Mouse (Mus musculus) adrenal gland, adult 18-20 months (tissue): ENCODE results near the gene Tmem214. TPM values are rescaled to one million over a fixed set of nuclear protein-coding genes. Genes with fewer than 3 reads are reported as not detected.
"Not testable (repeated sequence)": the region's sequence is repeated elsewhere in the genome, so short reads cannot be mapped to it uniquely, and the experiment has no call there.

Experiments
- DNase-seq, 2 experiments: peaks; one replicate each; pipeline ENCODE4 v3.0.0; 2021 to 2022; ENCODE audit warnings: low spot score in 2 of 2
- total RNA-seq, 2 experiments: library from RNA; stranded (reverse); gene quantifications; 1 replicate in 1 of 2; 2 replicates in 1 of 2; pipeline ENCODE4 v1.2.3; 2021

Gene Tmem214
- total RNA-seq, 2 experiments from 2014 or later = 54.0 to 57.3 TPM

- DNase-seq = no peak
Observed at GRCm38 (mm10) chr5:30874365-30874764, 6.6 kb downstream of the Tmem214 start.

- DNase-seq = no peak
Observed at GRCm38 (mm10) chr5:30878616-30879015, 10.8 kb downstream of the Tmem214 start.

GRCm38 (mm10) chr5:30879347-30879943 lies 11.6 kb downstream of the Tmem214 start:
- DNase-seq = no peak

- not testable (repeated sequence) for DNase-seq
Observed at GRCm38 (mm10) chr5:30881839-30882238, 14.0 kb downstream of the Tmem214 start.

- no peak for DNase-seq
Observed at GRCm38 (mm10) chr5:30886209-30886608, 18.4 kb downstream of the Tmem214 start.

- DNase-seq = no peak
Observed at GRCm38 (mm10) chr5:30886731-30887130, 18.9 kb downstream of the Tmem214 start.

- DNase-seq = peak; percentile 54 to 63
Observed at GRCm38 (mm10) chr5:30887331-30887761, 19.5 kb downstream of the Tmem214 start.

GRCm38 (mm10) chr5:30887858-30888336 lies 20.1 kb downstream of the Tmem214 start:
- DNase-seq = peak; percentile 92

- DNase-seq = peak; percentile 82 to 91
Observed at GRCm38 (mm10) chr5:30888337-30889087, 20.7 kb downstream of the Tmem214 start, which contains the start of gene Agbl5. Gene Agbl5 (plus strand): TSS chr5:30888694.

GRCm38 (mm10) chr5:30889088-30889754 lies 21.4 kb downstream of the Tmem214 start:
- DNase-seq = no peak

GRCm38 (mm10) chr5:30890375-30890774 lies 22.6 kb downstream of the Tmem214 start:
- DNase-seq = no peak

GRCm38 (mm10) chr5:30901860-30902259 lies 34.0 kb downstream of the Tmem214 start:
- DNase-seq = no peak

- peak; percentile 94 to 96 for DNase-seq
Observed at GRCm38 (mm10) chr5:30907413-30908059, 39.7 kb downstream of the Tmem214 start, which contains the start of gene Ost4. Gene Ost4 (minus strand): TSS chr5:30907788.

- no peak for DNase-seq
Observed at GRCm38 (mm10) chr5:30908426-30909299, 40.9 kb downstream of the Tmem214 start.

- no peak for DNase-seq
Observed at GRCm38 (mm10) chr5:30909300-30909659, 41.5 kb downstream of the Tmem214 start.

- no peak for DNase-seq
Observed at GRCm38 (mm10) chr5:30909863-30910262, 42.1 kb downstream of the Tmem214 start.

GRCm38 (mm10) chr5:30910481-30910880 lies 42.7 kb downstream of the Tmem214 start:
- no peak for DNase-seq

GRCm38 (mm10) chr5:30912156-30912555 lies 44.3 kb downstream of the Tmem214 start:
- no peak for DNase-seq

GRCm38 (mm10) chr5:30913060-30913841 lies 45.4 kb downstream of the Tmem214 start, which contains the start of gene Emilin1:
Gene Emilin1 (plus strand): TSS chr5:30913402.
- DNase-seq = no peak
